ENCODE assay signal across 14 mouse cellular contexts in genomic region chr11:8481962-8482361, GRCm38 (mm10).
A peak's percentile ranks its signal among the peaks of the same experiment; 100 is the strongest.
DNase-seq lines count a peak whose midpoint lies in the region; ATAC-seq and TF ChIP-seq lines count a peak whose summit lies in the region.
"Had no signal": no experiment of that assay in that cellular context is flagged by ENCODE, and none has a peak within 500 bp of the region (broad histone marks: within the 10 kb centered on the region; RNA-seq: fewer than 3 reads in every experiment).

No protein-coding gene starts in this region.

- peak; percentile 29; the same call in 1 of the 2 replicates for ATAC-seq in forebrain, embryonic 16.5 days
- ATAC-seq in forebrain, postnatal 0 days = no peak
- peak; percentile 46; the same call in 1 of the 2 replicates for ATAC-seq in hindbrain, embryonic 14.5 days (ENCODE audit: low FRiP score)
- ATAC-seq in hindbrain, embryonic 11.5 days (ENCODE audit: low FRiP score) = no peak
- ATAC-seq in midbrain, embryonic 13.5 days = peak; percentile 49; the same call in 1 of the 2 replicates
- ATAC-seq in midbrain, embryonic 14.5 days (ENCODE audit: low FRiP score, low TSS enrichment) = no peak
- peak; percentile 72; the same call in 1 of the 2 replicates for ATAC-seq in neural tube, embryonic 15.5 days (ENCODE audit: low FRiP score)
- ATAC-seq: intestine, postnatal 0 days had no signal

- no peak overlapping the region for H3K4me3 ChIP-seq in forebrain, embryonic 16.5 days (replicated peaks; ENCODE audit: low read length)
- no peak overlapping the region for H3K4me3 ChIP-seq in forebrain, postnatal 0 days (ENCODE audit: low read depth, low read length)
- H3K4me3 ChIP-seq in hindbrain, embryonic 14.5 days (replicated peaks; ENCODE audit: low read length) = no peak overlapping the region
- H3K4me3 ChIP-seq in hindbrain, embryonic 11.5 days (ENCODE audit: low read depth, low read length) = no peak overlapping the region
- H3K4me3 ChIP-seq in midbrain, embryonic 13.5 days (replicated peaks) = no peak overlapping the region
- no peak overlapping the region for H3K4me3 ChIP-seq in midbrain, embryonic 14.5 days (replicated peaks; ENCODE audit: low read depth, low read length)
- H3K4me3 ChIP-seq in neural tube, embryonic 15.5 days (replicated peaks) = no peak overlapping the region
- H3K4me3 ChIP-seq: myocyte had no signal

- H3K27me3 ChIP-seq in forebrain, embryonic 16.5 days (replicated peaks; ENCODE audit: control insufficient read depth, insufficient read depth, low read length) = no peaks in the 10 kb centered on the region
- no peaks in the 10 kb centered on the region for H3K27me3 ChIP-seq in forebrain, postnatal 0 days (ENCODE audit: insufficient read depth, low read length)
- no peaks in the 10 kb centered on the region for H3K27me3 ChIP-seq in hindbrain, embryonic 14.5 days (ENCODE audit: control insufficient read depth, insufficient read depth, low read length)
- H3K27me3 ChIP-seq in hindbrain, embryonic 11.5 days (ENCODE audit: control insufficient read depth, insufficient read depth, low read length) = no peaks in the 10 kb centered on the region
- no peaks in the 10 kb centered on the region for H3K27me3 ChIP-seq in midbrain, embryonic 13.5 days
- H3K27me3 ChIP-seq in midbrain, embryonic 14.5 days (ENCODE audit: control insufficient read depth, insufficient read depth, low read length) = no peaks in the 10 kb centered on the region
- no peaks in the 10 kb centered on the region for H3K27me3 ChIP-seq in neural tube, embryonic 15.5 days (replicated peaks)

- no peak for DNase-seq in forebrain, postnatal 0 days
- no peak for DNase-seq in hindbrain, embryonic 14.5 days (ENCODE audit: low spot score)
- no peak for DNase-seq in hindbrain, embryonic 11.5 days (ENCODE audit: low spot score)
- DNase-seq in midbrain, embryonic 14.5 days = no peak
- no peak for DNase-seq in urinary bladder, adult 18-20 months (ENCODE audit: low spot score in 2 of 2)
- DNase-seq: adrenal gland, postnatal 14 days; heart, postnatal 36 days; left cerebral cortex, postnatal 4 days; thymus, adult 2 months had no signal

- 59% methylated on average over 5 of the region's 5 CpGs for WGBS in forebrain, embryonic 16.5 days
- WGBS in forebrain, postnatal 0 days = 61% methylated on average over 5 of the region's 5 CpGs
- WGBS in hindbrain, embryonic 14.5 days = 46% methylated on average over 5 of the region's 5 CpGs
- WGBS in hindbrain, embryonic 11.5 days = 74% methylated on average over 4 of the region's 5 CpGs
- 64% methylated on average over 5 of the region's 5 CpGs for WGBS in midbrain, embryonic 13.5 days
- WGBS in midbrain, embryonic 14.5 days = 72% methylated on average over 5 of the region's 5 CpGs
- WGBS in neural tube, embryonic 15.5 days = 10% methylated on average over 5 of the region's 5 CpGs

- no peak for TF ChIP-seq CTCF in forebrain, postnatal 0 days (IDR thresholded peaks at IDR 0.05; ENCODE audit: low read depth)

- no peak overlapping the region for H3K27ac ChIP-seq in forebrain, embryonic 16.5 days (ENCODE audit: low read length)
- H3K27ac ChIP-seq in forebrain, postnatal 0 days (ENCODE audit: low read depth, low read length) = no peak overlapping the region
- no peak overlapping the region for H3K27ac ChIP-seq in hindbrain, embryonic 14.5 days
- H3K27ac ChIP-seq in hindbrain, embryonic 11.5 days (ENCODE audit: low read depth, low read length) = no peak overlapping the region
- no peak overlapping the region for H3K27ac ChIP-seq in midbrain, embryonic 13.5 days
- no peak overlapping the region for H3K27ac ChIP-seq in midbrain, embryonic 14.5 days (replicated peaks; ENCODE audit: low read depth, low read length)
- peak overlapping the region; percentile 49 for H3K27ac ChIP-seq in neural tube, embryonic 15.5 days (replicated peaks)

- no peak overlapping the region for H3K9ac ChIP-seq in forebrain, embryonic 16.5 days (replicated peaks; ENCODE audit: low read depth, low read length)
- no peak overlapping the region for H3K9ac ChIP-seq in forebrain, postnatal 0 days
- H3K9ac ChIP-seq in hindbrain, embryonic 14.5 days = no peak overlapping the region
- H3K9ac ChIP-seq in hindbrain, embryonic 11.5 days (ENCODE audit: low read depth, low read length) = no peak overlapping the region
- H3K9ac ChIP-seq in midbrain, embryonic 13.5 days (replicated peaks) = no peak overlapping the region
- H3K9ac ChIP-seq in midbrain, embryonic 14.5 days (replicated peaks; ENCODE audit: low read length) = no peak overlapping the region
- no peak overlapping the region for H3K9ac ChIP-seq in neural tube, embryonic 15.5 days (replicated peaks)

- no peaks in the 10 kb centered on the region for H3K9me3 ChIP-seq in forebrain, embryonic 16.5 days (ENCODE audit: control insufficient read depth, low read length)
- H3K9me3 ChIP-seq in forebrain, postnatal 0 days (ENCODE audit: low read length) = no peaks in the 10 kb centered on the region
- no peaks in the 10 kb centered on the region for H3K9me3 ChIP-seq in hindbrain, embryonic 14.5 days (ENCODE audit: control insufficient read depth, low read length)
- no peaks in the 10 kb centered on the region for H3K9me3 ChIP-seq in hindbrain, embryonic 11.5 days (ENCODE audit: control insufficient read depth, low read length)
- no peaks in the 10 kb centered on the region for H3K9me3 ChIP-seq in midbrain, embryonic 13.5 days
- H3K9me3 ChIP-seq in midbrain, embryonic 14.5 days (ENCODE audit: control insufficient read depth, low read length) = no peaks in the 10 kb centered on the region
- H3K9me3 ChIP-seq in neural tube, embryonic 15.5 days (replicated peaks) = no peaks in the 10 kb centered on the region

- H3K4me2 ChIP-seq in forebrain, embryonic 16.5 days (ENCODE audit: low read length) = no peak overlapping the region
- H3K4me2 ChIP-seq in forebrain, postnatal 0 days (ENCODE audit: low read depth) = no peak overlapping the region
- no peak overlapping the region for H3K4me2 ChIP-seq in hindbrain, embryonic 14.5 days (replicated peaks)
- no peak overlapping the region for H3K4me2 ChIP-seq in hindbrain, embryonic 11.5 days (replicated peaks; ENCODE audit: low read depth, low read length)
- no peak overlapping the region for H3K4me2 ChIP-seq in midbrain, embryonic 13.5 days (replicated peaks)
- no peak overlapping the region for H3K4me2 ChIP-seq in midbrain, embryonic 14.5 days (ENCODE audit: low read length)
- no peak overlapping the region for H3K4me2 ChIP-seq in neural tube, embryonic 15.5 days

- H3K36me3 ChIP-seq in forebrain, embryonic 16.5 days (ENCODE audit: control insufficient read depth, insufficient read depth) = no peaks in the 10 kb centered on the region
- no peaks in the 10 kb centered on the region; the same call in 1 of the 2 replicates for H3K36me3 ChIP-seq in forebrain, postnatal 0 days (ENCODE audit: insufficient read depth)
- no peaks in the 10 kb centered on the region for H3K36me3 ChIP-seq in hindbrain, embryonic 14.5 days (replicated peaks; ENCODE audit: control insufficient read depth, insufficient read depth)
- H3K36me3 ChIP-seq in hindbrain, embryonic 11.5 days (ENCODE audit: control insufficient read depth, insufficient read depth, low read length) = no peaks in the 10 kb centered on the region
- no peaks in the 10 kb centered on the region for H3K36me3 ChIP-seq in midbrain, embryonic 13.5 days
- no peaks in the 10 kb centered on the region for H3K36me3 ChIP-seq in midbrain, embryonic 14.5 days (ENCODE audit: control insufficient read depth, insufficient read depth, low read length)
- 0 out of 2 replicates have a peak, but pooled peaks cover 7% of the 10 kb centered on the region for H3K36me3 ChIP-seq in neural tube, embryonic 15.5 days

- no peaks in the 10 kb centered on the region; the same call in 1 of the 2 replicates for H3K4me1 ChIP-seq in forebrain, embryonic 16.5 days (replicated peaks; ENCODE audit: control insufficient read depth, insufficient read depth, low read length)
- H3K4me1 ChIP-seq in forebrain, postnatal 0 days (ENCODE audit: insufficient read depth) = no peaks in the 10 kb centered on the region
- H3K4me1 ChIP-seq in hindbrain, embryonic 14.5 days (replicated peaks; ENCODE audit: control insufficient read depth, insufficient read depth, low read length) = no peaks in the 10 kb centered on the region; the same call in 1 of the 2 replicates
- no peaks in the 10 kb centered on the region for H3K4me1 ChIP-seq in hindbrain, embryonic 11.5 days (replicated peaks; ENCODE audit: control insufficient read depth, insufficient read depth, low read length)
- H3K4me1 ChIP-seq in midbrain, embryonic 13.5 days (replicated peaks) = 0 out of 2 replicates have a peak, but pooled peaks cover 4% of the 10 kb centered on the region
- no peaks in the 10 kb centered on the region for H3K4me1 ChIP-seq in midbrain, embryonic 14.5 days (ENCODE audit: control insufficient read depth, insufficient read depth, low read length)
- peaks cover 19% of the 10 kb centered on the region for H3K4me1 ChIP-seq in neural tube, embryonic 15.5 days

Comparison
In these comparisons a context has a peak if more than half of its experiments do, and no peak if none do; other contexts are left out.
1. ATAC-seq: peak in forebrain, embryonic 16.5 days (single experiment), hindbrain, embryonic 14.5 days (single experiment), midbrain, embryonic 13.5 days (single experiment) and neural tube, embryonic 15.5 days (single experiment); none in forebrain, postnatal 0 days (single experiment), hindbrain, embryonic 11.5 days (single experiment) and midbrain, embryonic 14.5 days (single experiment).